Mouse (Mus musculus) thymus, postnatal 36 days (tissue): ENCODE results near the gene Tpx2.

Experiments
- DNase-seq, 2 experiments: peaks; one replicate each; pipeline ENCODE4 v3.0.0; 2022; ENCODE audit warnings: mixed read lengths in 2 of 2

Tpx2 gene

DNA sequence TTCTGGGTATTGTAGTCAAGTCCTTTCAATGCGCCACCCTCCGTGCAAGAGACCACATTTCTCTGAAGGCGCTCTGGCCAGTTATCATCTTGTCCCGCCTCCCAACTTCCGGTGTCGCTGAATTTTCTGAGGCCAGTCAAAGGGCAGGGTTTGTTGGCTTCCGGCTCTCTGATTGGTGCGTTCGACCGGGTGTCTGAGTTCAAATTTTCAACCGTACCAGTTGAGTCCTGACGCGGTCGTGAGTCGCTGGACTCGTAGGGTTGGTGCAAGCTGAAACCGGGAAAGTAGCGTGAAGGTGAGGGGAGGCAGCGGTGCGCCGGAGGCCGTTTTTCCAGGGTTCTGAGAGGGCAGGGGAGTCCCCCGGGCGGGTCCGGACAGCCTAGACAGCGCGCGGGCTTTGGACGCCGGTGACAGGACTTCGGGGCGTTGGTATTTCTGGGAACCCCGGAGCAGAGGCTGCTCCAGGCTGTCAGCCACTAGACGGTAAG lies at the start of gene Tpx2:
Gene Tpx2, plus strand, starts transcription at position 150 of the 488 bp plus-strand sequence.
- peak; percentile 95 to 96 for DNase-seq

DNA sequence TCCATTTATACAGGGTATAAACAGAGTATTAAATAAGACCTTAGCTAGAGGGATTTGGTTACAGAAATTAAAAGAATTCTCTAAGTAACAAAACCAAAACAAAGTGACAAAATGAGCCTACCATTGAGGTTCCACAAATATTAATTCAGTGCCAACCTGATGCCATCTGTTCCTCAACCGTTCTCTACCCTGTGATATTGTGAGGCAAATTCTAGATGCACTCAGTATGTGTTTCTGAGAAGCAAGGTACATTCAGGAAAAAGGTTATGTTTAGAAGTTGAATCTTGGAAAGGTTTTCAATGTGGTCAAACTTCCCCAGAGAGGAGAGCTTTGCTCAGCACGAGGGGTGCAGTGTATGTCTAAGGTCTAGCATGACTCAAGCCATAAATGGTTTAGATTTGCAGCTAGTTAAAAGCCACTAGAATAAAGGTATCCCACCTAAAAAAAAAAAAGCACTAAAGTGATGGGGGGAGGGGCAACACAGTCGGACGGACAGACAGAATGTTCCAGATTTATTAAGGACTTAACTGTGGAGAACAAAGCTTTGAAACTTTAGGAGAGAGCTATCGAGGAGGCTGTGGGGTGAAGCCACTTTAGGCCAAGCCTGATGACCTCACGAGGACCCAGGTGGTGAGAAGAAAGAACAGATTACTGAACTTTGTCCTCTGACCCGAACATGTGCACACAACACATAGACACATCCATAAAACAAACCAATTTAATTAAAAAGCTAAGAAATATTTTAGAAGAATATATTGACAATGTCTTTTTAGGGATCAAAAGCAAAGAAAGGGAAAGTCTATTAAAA lies 47.6 kb upstream of the Tpx2 start:
- DNase-seq: no peak

DNA sequence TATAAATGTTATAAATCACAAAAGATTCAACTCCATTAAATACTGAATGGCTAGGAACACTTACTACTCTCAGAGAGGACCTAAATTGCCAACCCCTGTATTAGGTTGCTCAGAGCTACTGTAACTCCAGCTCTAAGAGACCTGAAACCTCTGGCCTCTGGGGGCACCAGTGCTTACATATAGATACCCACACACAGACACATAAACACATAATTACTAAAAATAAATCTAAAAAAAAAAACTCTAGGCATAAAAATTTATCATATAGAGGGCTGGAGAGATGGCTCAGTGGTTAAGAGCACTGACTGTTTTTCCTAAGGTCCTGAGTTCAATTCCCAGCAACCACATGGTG lies 47.0 kb upstream of the Tpx2 start:
- peak in 1 of 2 experiments; percentile 43 for DNase-seq

DNA sequence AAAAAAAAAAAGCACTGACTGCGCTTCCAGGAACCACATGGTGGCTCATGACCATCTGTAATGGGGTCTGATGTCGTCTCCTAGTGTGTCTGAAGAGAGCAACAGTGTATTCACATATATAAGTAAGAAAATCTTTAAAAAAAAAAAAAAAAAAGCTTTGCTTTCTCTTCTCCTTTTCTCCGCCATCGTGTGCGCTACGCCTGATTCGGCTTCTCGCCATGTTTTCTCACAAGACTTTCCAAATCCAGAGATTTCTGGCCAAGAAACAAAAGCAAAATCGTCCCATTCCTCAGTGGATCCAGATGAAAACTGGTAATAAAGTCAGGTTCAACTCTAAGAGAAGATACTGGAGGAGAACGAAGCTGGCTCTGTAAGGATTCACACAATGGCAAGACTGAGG lies 45.5 kb upstream of the Tpx2 start:
- no peak for DNase-seq

DNA sequence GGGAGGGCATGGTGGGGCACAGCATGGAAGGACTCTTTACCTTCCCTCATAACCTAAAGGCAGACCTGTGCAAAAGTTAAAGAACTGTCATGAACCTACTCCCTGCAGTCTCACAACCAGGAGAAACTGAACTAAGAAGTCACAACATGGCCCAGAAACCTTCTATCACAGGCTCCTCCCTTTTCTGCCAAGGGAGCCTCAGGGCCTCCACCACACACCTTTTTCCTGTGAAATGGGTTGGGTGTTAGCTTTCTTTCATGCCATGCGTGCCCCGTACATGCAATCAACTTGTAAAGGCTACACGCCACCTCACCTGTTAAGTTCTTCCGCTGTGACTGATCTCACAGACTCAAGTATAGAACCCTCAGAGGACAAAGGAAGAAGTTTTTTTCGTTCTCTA lies 44.7 kb upstream of the Tpx2 start:
- DNase-seq: peak in 1 of 2 experiments; percentile 21

DNA sequence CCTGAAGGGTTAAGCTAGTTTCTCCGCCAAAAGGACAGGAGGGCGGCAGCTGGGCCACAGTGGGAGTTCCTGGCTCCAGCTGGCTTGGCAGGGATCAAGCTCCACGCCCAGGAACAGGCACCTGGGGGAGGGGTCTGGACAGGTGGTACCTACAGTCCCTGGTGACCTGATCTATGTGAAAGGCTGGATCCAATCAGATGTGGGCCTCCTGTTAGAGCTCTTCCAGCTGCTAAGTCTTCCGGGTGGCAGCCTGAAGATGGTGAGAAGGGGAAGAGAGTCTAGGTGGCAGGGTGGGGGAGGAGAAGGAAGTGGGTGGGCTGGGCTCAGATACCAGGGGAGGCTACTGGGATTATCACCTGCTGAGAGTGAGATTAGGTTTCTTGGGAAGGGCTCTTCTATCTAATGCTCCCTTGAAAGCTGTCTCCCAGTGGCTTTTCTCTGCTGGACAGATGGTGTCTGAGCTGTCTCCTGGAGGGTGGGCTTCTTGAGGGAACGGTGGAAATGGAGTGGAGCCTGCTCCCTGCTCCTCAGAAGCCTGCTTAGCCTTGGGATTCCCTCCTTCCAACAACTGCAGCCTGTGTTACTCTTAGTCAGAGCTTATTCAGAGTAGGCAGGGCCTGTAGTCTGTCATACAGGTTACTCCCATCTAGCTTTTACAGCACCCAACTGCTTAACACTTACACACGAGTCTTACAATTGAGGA lies 43.2 kb upstream of the Tpx2 start:
- peak; percentile 47 to 67 for DNase-seq

DNA sequence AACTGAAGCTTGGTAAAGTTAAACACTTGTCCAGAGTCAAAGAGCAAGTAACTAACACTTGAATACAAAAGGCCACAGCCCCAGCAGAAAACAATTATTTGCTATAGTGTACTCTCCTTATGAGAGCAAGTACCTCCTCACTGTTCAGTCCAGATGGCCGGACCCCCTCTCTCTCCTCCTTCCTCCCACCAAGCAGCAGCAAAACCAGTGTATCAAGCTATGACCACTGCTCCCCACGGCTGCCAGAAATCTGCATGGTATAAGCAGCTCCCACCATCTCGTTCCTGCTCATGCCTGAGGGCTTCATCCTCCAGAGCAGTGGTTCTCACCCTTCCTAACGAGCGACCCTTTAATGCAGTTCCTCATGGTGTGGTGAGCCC lies 42.7 kb upstream of the Tpx2 start:
- DNase-seq: peak in 1 of 2 experiments; percentile 11

DNA sequence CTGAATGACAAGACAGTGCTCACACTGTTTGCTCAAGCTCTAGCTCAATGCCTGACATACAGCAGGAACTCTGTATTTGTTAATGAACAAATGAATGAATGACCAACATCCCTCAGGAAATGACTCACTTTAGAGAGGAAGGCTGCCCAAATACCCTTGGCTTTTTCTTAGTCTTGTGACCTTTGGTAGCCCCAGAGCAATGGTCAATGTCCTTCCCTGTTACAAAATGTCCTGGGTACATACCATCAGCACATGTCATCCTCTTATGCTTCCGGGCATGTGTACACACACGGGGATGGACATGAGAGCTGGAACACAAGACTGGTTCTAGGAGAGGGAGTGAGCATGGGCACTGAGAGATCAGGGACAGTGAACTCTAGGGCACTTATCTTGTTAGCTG lies 41.7 kb upstream of the Tpx2 start:
- no peak for DNase-seq

DNA sequence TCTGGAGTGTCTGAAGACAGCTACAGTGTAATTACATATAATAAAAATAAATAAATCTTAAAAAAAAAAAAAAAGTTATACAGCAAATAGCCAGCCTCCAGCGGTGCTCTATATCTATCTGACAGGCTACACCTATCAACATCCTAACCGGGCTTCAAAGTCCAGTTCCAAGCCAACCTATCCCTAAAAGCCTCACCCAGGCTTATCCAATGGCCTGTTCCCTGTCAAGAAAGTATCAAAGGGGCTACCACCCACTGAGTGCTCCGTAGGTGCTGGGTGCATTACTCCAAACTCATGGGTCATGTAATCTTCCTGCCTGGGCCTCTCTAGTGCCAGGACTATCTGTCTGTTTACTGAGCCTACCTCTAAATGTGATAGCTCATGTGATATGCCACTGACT lies 39.6 kb upstream of the Tpx2 start:
- DNase-seq: no peak

DNA sequence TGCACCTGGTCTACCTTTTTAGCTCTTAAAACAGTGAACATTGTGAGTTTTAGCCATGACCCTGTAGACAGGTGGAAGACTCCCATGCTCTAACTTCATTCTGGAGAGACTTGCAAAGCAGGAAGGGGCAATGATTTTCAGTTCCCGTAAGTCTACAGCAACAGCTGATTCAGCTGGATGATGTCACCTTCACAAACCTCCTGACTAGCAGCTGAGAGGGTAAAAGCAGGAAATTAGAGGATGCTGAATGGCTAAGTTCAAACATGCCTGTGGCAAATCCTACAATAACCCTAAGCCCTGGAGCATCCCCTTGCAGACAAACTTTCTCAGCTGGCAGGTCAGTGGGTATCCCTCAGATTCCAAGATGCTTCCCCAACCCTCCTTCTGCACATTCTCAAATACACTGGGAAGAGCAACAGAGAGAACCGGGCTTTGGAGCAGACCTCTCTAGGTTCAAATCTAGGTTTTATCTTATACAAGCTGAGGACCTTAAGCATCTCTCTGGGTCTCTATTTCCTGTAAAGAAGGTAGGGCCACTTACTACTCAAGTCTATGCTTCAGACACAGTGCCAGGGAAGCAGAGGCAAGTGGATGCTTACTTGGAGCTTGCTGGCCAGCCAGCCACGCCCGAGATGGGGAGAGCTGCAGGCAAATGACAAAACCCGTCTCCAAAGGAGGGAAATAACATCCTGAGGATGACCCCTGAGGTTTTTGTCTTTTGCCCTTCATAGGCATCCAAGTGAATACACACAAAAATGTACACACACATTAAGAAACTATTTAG lies 37.4 kb upstream of the Tpx2 start:
- peak in 1 of 2 experiments; percentile 7 for DNase-seq

DNA sequence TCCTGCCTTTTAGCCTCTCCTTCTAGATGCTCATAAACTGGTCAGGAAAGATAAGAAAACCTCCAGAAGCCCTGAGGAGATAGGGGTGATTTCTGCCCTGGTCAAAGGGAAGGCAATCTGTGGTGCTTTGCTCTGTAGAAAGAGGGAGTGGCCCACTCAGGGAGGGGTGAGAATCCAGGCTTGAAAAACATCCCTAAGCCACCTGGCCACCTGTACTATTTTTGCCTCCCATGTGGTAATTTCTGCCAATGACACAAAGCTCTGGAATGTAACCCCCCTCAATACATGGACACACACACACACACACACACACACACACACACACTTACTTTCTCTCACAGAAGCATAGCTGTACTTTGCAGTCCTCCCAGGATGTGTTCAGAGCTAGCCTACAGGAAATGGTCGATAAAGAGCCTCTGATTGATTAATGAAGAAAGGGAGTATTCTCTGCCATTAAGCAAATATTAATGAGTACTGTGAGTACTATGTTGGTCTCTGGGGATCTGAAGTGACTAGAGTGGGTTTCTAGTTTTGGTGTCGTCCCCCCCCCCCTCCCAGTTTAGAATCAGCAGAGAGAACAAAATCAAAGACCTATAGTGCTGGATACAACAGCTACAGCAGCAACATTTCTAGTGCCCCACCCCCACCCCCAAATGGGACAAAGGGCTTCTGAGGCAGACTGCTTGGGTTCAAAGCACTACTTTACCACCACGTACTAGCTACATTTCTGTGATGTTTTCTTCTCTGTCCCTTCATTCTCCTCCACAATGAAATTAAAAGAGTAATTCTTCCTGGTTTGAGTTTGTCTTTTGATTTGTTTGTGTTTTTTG lies 36.2 kb upstream of the Tpx2 start:
- peak in 1 of 2 experiments; percentile 4 for DNase-seq

DNA sequence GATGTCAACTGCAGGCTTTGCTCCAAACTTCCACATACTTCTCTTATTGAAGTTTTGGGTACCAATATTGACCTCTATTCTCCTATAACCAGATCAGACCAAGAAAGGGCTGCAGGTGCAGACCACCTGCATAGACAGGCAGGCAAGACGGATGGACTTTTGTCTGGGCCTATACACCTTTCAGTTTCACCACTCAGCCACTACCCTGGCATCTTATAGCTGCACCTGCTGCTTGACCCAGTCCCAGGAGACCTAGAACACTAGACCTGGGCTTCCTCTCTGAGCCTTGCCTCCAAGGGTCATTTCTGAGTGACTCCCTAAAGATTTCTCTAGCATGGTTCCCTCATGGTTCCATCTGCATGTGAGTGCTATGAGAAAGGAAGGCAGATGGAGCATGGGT lies 34.5 kb upstream of the Tpx2 start:
- DNase-seq: peak in 1 of 2 experiments; percentile 13

DNA sequence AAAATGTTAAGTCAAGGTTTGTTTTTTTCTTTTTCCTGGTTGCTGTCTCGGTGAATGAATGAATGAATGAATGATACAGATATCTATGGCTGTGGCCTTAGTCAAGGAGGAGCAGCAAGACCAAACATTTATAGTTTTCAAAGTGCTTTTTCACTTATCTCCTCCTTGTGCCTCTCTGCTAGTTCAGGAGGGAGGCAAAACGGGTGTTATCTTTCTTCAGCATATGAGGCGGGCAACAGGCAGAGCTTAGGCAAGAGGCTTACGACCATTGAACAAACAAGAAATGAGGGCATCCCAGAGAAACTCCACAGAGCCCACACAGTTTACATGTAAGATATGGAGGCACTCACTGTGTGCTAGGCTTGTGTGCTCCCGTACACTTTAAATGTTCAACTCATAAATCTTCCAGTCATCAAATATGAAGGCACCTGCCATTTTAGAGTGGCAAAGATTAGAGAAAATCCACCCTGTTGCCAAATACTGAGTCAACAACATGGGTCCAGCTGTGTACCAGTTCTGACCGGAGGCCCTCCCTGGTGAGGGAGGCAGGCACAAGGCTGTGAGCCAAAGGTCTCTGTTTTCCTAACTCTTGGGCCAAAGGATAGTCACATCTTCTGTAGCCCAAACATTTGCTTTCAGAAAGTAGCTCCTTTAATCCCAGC lies 33.4 kb upstream of the Tpx2 start:
- no peak for DNase-seq

DNA sequence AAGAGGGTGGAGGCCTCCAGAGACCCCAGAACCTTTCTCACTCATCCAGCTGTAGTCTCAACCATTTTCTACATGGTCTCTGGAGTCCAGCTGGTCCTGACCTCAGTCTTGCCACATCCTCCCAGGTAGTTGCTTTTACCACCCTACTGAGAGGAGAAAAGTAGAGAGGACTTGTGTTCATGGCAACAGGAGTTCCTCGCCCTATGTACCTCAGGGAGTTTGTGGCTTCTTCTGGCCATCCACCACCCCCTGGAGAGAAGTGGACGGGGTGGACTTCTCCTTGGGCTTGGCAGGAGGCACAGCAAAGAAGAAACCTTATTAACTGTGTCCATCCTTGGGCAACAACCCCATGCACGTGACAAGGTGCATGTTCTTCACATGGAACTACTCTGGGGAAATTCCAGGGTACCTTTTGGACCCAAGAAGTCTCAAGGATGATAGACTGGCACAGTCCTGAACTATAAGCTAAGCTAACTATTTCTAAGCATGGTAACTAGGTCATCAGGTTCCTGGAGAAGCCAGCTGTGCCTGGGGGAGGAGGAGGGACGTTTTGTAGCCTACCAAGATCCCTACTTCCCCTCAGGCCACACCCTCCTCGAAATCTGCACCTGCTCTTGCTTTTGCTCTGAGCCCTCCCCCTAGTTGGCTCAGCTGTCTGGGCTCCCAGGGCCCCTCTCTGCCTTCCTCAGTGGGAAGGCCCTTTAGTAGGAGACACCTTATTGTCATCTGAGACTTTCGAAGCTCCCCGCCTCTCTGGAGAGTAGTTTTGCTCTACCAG lies 31.7 kb upstream of the Tpx2 start:
- DNase-seq: peak; percentile 82 to 93

DNA sequence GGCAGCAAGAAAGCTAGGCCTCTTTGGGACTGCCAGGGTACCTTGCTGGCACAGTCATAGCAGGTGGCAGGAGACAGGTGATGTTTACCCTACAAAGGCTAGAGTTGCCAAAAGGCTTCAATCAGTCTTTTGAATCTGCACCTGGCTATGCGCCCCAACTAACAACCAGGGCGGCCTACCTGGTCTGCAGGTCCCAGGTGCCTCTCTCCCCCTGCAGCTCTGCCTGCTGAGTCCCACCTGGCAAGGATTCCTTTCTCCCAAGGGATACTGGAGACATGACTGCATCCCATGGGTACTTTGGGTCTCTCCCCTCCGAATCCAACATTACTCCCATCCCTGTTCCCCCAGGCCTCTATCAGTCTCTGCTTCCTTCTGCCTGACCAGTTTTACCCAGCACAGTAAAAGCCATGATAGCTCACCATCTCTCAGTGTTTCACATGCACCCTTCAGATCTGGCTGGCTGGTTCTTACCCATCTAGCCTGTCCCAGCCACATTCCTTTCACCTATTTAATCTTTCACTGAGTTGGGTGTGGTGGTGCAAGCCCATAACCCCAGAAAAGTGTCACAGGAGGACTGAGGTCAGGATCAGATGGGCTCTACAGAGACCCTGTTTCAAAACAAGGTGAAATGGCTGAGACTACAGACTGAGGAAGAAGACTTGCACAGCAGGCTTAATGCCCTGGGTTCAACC lies 31.0 kb upstream of the Tpx2 start:
- no peak for DNase-seq

DNA sequence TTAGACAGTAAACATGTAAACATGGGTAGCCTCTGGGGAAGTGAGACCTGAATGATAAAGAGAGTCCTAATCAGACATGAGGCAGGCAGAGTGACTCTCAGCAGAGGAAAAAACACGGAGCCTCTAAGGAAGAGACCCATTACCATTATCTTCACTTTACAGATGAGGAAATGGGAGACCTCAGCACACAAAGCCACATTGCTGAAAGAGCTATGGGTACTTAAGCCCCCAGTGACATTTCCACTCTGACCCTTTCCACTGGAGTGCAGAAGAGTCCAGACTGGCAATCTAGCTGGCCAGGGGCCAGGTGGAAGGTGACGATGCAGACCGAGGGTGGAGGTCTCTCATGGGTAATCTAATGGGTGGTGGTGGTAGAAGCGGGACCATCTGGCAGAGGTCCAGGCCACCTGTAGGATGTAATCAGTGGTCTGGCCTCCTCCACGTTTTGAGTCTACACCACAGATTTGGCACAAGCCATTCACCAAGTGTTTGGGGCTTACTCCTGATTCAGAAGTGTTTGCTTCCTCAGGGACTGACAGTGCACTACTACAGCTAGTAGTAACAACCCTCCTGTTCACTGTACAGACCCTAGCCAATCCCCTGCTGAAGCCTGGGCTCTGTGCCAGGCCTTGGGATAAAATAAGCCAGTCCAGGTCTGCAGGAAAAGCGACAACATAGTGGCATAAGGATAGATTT lies 30.0 kb upstream of the Tpx2 start:
- no peak for DNase-seq

DNA sequence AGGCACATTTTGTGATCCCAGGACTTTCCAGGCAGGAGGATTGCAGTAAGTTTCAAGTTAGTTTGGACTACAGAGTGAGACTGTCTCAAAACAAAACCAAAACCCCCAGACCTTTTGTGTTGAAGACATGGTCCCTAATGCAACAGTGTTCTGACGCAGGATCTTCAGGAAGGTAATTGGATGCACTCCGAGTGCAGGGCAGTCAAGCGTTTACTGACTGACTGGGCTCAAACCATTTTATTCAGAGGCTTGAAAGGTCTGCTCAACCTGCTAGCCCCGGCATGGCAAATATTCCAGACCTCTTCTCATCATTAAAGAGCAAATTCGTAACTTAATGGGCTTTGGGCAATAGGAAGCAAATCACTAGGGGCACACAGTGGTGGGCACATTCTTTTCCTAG lies 29.1 kb upstream of the Tpx2 start:
- DNase-seq: no peak

DNA sequence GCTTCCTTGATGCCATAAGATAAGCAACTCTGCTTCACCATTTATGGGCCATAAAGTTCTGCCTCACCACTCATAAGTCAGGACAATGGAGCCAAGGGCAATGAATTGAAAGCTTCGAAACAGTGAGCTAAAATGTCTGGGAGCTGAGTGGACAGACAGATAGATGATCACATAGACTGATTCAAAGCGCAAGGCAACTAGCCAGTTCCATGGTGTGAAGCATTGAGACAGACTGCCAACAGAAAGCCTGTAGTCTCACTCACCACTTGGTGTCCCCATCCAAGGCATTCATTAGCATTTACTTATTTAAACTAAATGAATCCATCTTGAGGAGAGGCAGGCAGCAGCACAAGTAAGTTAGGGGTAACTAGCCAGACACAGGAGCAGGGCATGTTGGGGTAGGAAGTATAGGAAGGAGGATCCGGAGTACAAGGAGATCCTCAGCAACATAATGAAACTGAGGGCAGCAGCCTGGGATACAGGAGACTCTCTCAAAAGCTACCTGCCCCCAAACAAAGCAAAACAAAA lies 28.6 kb upstream of the Tpx2 start:
- no peak for DNase-seq

DNA sequence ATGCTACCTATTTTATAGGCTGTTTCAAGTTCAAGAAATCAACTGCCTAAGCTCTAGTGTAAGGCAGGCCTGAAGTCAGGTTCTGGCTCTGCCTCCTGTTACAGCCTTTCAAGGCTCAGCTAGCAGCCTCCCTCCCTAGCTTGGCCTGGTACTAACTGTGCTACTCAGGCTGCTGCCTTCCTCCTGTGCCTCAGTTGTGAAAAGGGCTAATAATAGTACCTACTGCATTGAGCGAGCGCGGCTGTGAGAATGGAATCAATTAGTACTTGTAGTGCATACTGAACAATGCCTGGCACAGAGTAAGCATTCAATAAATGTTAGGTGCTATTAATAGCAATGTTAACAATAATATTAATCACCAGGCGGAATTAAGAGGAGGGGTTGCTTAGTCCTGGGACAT lies 27.8 kb upstream of the Tpx2 start:
- DNase-seq: peak in 1 of 2 experiments; percentile 8

DNA sequence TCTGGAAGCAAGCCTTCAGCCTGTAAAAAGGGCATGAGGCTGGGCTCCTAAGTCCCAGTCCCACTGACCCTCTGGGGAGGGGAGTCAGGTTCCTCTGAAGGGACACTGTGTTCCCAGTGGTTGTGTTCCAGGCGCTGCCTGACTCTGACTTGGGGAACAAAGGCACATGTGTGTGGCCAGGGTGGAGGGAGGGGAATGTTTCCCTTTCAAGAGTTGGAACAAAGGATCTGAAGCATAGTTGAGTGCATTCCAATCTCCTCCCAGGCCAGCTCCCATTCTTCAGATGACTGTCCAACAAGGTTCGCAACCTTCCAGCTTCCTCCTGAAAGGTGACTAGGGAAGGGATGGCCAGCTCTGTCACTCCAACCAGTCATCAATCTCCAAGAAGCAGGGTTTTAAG lies 27.4 kb upstream of the Tpx2 start:
- DNase-seq: no peak
